Mouse (Mus musculus): Measurements from ENCODE around the gene Krtap1-3.
"Not testable (repeated sequence)": the region's sequence is repeated elsewhere in the genome, so short reads cannot be mapped to it uniquely, and the experiment has no call there.

The Krtap1-3 gene

DNA sequence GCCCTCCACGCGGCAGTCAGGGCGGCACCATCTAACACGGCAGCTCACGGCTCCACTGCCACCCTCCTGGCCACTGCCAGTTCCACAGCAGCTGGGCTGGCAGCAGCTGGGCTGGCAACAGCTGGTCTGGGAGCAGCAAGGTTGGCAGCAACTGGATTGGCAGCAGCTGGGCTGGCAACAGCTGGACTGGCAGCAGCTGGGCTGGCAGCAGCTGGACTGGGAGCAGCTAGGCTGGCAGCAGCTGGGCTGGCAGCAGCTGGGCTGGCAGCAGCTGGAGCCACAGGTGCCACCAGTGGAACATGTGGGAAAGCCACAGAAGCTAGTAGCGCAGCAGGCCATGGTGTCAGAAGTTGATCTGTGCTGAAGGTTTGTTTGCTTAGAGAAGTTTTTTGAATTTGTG is at the start of gene Krtap1-3:
Krtap1-3 (minus strand) TSS at position 359 of the 400 bp plus-strand sequence.
- no peak for DNase-seq

DNA sequence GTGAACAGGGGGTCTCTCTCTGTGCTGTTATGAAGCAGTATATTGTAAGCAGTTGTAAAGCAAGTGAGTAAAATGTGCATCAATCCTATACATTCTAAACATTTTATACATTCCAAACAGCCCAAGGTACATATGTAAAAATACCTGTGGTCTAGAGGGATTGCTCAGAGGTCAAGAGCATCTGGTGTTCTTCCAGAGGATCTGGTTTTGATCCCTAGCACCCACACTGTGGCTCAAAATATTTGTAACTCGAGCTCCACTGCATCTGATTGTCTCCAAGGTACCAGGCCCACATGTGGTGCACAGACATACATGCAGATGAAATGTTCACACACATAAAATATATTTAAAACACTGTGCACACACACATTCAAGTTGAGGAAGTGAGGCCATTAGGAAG is 49.8 kb upstream of the Krtap1-3 start:
- DNase-seq = no peak

DNA sequence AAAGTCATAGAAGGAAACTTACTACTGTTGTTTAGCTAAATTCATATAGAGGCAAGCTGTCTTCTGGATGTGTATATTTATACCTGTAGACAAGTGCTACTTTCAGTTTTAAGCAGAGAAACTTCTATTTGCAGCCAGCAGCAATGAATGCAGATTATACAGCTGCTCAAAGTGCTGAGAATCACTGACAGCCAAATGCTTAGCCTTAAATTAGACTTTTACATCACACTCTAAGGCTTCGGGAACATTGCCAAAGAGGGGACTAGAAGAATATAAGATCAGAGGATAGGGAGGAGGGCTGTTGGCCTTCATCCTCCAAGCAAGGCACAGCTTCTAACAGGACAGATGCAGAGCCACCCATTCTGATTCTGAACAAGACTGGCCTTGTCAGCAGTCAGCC is 45.9 kb upstream of the Krtap1-3 start:
- no peak for DNase-seq

DNA sequence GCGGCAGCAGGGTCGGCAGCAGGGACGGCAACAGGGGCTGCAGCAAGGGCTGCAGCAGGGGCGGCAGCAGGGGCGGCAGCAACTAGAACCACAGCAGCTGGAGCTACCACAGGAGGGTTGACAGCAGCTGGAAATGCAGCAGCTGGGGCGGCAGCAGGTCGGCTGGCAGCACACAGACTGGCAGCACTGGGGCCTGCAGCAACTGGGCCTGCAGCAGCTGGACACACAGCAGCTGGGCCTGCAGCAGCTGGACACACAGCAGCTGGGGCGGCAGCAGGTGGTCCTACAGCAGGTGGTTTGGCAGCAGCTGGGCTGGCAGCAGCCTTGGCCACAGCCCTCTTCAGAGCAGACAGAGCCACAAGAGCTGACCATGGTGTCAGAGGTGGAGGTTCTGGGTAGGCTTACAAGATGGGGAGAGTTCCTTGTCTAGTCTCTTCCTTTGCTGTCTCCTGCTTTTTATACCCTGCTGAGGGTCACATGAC is 43.6 kb upstream of the Krtap1-3 start, which contains the start of gene Krtap4-2:
Krtap4-2 (minus strand) TSS at position 432 of the 482 bp plus-strand sequence.
- DNase-seq = no peak

DNA sequence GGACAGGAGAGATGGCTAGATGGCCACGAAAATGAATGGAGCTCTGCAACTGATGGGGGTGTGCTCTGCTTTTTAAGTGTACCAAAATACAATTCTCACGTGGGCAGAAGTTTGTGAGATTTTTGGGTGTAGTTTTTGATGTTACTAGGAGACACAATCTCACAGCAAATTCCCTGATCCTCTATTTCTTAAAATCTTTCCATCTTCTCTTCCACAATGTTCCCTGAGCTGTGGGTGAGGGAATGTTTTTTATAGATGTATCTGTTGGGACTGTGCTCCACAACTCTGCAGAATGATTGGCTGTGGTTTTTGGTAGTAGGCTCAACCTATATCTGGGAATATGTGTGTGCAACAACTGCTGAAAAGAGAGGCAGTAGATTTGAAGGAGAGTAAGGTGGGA is 42.2 kb upstream of the Krtap1-3 start:
- no peak for DNase-seq

DNA sequence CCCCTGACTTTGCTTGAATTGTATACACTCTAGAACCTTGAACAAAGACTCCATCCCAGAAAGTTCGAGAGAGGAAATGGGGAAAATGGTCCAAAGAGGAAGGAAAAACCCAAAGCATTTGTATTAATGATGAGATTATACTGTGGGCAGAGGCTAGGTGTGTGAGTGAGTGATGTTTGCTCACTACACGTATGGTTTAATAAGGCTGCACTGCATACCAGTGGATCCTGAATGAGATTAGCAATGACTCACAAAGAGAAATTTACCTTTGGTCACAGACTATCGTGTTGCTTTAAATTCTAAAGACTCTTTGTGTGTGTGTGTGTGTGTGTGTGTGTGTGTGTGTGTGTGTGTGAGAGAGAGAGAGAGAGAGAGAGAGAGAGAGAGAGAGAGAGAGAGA is 39.8 kb upstream of the Krtap1-3 start:
- no peak for DNase-seq

DNA sequence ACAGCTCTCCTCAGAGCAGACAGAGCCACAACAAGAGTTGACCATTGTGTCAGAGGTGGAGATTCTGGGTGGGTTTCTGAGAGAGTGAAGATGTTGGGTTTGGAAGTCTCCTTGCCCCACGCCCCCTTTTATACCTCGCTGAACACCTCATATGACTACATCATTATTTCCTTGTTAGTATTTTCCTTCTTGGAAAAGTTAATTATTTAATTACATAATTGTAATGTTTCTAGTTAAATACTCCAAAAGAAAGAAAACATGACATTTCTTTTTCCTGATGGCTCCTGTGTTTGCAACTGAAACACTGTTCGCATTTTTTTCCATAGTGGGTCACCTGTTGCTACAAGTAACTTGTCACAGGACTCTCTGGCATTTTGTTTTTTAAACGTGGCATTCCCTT is 37.0 kb upstream of the Krtap1-3 start, which contains the start of gene Krtap4-1:
Krtap4-1 (minus strand) TSS at position 101 of the 400 bp plus-strand sequence.
- DNase-seq = no peak

DNA sequence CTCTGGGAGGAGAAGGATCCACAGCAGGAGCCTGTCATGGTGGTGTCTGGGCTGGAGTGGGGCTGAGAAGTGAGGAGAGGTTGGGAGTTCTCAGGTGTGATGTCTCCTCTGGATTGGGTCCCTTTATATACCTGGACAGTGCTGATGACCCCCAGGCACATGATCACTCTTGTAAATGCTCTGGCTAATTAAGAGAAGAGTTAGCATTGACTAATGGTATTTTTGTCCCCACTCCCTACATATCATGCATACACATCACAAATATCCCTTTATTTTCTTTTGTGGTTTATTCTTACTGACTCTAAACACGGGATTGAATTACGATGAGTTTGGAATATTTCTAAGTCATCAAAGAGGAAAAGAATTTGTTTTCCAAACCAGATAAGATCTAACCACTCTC is 29.2 kb upstream of the Krtap1-3 start, which contains the start of gene Gm11562:
Gm11562 (minus strand) TSS at position 101 of the 400 bp plus-strand sequence.
- DNase-seq = no peak

DNA sequence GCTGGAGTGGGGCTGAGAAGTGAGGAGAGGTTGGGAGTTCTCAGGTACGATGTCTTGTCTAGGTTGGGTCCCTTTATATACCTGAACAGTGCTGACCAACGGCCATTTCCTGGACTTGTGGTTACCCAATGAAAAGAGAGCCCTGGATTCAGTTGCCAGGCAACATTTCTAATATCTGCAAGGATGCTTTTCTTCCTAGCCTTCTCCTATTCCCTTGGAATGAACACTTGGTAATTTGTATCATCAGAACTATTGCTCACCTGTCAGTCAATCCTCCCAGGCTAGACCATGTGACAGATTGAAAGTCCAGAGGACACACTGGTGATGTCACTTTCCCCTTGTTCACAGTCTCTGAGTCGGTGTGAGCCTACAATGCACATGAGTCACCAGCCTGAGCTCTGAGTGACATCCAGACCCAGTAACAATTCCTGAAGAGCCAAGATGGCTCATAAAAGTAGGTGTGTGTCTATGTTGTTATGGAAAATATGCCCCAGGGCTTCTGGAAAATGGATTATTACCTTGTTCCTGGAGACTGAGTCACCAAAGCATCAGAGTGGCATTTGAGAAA is 23.7 kb upstream of the Krtap1-3 start, which contains the start of gene Krtap2-4:
Krtap2-4 (minus strand) TSS at position 51 of the 568 bp plus-strand sequence.
- DNase-seq = no peak

DNA sequence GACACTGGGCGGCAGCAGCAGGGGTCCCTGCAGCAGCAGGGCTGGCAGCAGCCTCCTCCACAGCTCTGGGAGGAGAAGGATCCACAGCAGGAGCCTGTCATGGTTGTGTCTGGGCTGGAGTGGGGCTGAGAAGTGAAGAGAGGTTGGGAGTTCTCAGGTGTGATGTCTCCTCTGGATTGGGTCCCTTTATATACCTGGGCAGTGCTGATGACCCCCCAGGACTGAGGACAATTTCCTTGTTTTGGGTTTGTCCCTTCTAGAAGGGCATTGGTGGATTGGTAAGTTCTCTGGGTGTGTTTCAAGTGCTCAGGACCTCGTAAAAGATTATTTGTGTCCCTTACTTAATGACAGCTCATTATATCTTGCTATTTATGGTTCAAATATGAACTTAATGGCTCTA is 18.9 kb upstream of the Krtap1-3 start, which contains the start of gene Gm11937:
Gm11937 (minus strand) TSS at position 101 of the 400 bp plus-strand sequence.
- DNase-seq = not testable (repeated sequence)

DNA sequence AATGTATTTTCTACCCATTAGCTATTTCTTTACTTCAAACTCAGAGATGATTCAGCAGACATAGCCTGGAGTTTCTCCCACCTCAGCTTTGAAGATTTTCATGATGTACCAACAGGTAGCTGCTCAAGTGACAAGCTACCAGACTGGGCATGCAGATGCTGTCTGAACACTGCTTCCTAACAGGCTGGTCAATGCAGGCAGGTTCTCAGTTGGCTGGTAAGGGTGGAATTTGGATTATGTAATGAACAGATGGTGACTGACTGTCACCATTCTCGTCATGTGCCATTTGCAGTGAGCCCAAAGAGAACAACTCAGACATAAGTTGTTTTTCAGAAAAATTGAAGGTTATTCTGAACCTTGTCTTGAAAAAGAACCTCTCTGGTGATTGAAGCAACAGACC is 18.0 kb upstream of the Krtap1-3 start:
- DNase-seq = no peak

DNA sequence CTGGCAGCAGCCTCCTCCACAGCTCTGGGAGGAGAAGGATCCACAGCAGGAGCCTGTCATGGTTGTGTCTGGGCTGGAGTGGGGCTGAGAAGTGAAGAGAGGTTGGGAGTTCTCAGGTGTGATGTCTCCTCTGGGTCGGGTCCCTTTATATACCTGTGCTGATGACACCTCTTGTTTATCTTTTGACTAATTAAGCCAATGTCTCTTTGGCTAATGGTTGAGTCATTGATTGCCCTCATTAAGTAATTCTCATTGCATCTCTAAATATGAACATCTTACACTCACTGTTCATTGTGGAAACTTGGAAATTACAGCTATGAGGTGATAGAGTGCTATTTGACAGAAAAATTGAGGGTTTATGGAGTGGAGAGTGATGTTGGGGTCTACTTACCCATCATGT is 12.1 kb upstream of the Krtap1-3 start, which contains the start of gene Gm11938:
Gm11938 (minus strand) TSS at position 101 of the 400 bp plus-strand sequence.
- not testable (repeated sequence) for DNase-seq

DNA sequence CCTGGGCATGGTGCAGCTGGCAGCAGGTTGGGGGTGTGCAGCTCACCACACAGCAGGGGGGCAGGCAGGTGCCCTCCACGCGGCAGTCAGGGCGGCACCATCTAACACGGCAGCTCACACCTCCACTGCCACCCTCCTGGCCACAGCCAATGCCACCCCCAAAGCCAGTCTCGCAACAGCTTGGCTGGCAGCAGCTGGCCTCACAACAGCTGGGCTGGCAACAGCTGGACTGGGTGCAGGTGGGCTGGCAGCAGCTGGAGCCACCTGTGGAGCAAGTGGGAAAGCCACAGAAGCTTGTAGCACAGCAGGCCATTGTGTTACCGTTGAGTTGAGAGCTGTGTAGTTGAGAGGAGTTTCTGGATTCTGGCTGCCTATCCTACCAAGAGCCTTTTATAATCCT is 6.6 kb upstream of the Krtap1-3 start, which contains the start of gene Krtap9-3:
Krtap9-3 (minus strand) TSS at position 364 of the 400 bp plus-strand sequence.
- DNase-seq = not testable (repeated sequence)

DNA sequence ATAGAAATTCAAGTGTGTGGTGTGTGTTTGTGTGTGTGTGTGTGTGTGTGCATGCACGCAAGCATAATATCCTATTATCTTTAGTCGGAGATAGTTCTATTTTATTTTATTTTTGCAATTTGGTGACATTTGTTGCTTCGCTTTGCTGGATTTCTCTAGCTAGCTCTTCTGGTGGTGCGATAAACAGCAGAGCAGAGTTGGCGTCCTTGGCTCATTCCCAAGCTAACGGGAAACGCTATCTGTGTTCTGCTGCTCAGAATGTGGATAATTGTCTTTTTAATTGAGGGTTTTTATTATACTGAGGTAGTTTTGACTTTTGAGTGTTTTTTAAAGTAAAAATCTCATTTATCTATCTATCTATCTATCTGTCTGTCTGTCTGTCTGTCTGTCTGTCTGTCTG is 6.0 kb downstream of the Krtap1-3 start:
- peak; percentile 21 for DNase-seq

DNA sequence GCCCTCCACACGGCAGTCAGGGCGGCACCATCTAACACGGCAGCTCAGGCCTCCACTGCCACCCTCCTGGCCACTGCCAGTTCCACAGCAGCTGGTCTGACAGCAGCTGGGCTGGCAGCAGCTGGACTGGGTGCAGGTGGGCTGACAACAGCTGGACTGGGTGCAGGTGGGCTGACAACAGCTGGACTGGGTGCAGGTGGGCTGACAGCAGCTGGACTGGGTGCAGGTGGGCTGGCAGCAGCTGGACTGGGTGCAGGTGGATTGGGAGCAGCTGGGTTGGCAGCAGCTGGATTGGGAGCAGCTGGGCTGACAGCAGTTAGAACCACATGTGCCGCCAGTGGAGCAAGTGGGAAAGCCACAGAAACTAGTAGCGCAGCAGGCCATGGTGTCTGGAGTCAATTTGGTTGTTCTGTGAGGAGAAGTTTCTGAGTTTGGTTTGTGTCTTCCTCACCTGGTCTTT is 7.9 kb downstream of the Krtap1-3 start, which contains the start of gene Krtap1-4:
Krtap1-4 (minus strand) TSS at position 410 of the 460 bp plus-strand sequence.
- no peak for DNase-seq

DNA sequence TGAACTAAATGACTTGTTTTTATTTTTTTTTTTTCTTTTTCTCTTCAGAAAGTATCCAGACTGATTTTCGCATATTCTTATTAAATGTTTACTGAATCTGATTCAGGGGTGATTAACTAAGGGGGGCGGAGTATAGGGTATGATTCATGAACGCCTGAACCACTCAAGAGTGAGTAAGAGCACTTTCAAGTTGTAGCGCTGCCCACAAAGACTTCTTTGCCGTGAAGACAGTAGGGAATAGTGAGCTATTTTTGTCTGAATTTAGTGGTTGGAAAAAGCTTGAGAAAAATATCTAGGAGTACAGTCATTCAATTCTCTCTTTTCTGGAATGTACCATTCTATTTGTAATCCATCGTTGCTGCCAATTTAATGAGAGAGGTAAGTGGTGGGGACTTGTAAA is 9.6 kb downstream of the Krtap1-3 start:
- no peak for DNase-seq

DNA sequence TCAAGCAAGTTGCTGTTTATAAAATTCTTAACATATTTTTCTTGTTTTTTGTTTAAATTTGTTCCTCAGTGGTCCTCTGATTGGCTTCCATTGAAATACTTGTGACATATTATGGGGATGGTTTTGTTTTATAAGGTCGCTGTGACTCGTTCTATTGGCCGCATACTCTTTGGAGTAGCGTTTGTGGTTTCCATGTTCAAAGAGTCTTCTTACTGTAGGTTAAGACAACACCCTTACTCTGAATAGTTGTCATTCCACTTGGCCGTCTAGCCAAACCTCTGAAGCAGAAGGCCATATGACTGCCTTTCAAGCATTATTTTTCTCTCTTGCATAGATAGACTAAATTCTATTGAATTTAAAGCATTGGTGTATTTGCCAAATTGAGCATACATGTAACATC is 10.1 kb downstream of the Krtap1-3 start:
- DNase-seq = no peak

DNA sequence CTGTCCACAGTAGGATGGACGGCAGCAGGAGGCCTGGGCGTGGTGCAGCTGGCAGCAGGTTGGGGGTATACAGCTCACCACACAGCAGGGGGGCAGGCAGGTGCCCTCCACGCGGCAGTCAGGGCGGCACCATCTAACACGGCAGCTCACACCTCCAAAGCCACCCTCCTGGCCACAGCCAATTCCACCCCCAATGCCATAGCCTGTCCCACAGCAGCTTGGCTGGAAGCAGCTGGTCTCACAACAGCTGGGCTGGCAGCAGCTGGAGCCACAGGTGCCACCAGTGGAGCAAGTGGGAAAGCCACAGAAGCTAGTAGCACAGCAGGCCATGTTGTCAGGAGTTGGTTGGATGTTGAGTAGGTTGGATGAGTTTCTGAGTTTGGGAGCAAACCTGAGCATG is 10.5 kb downstream of the Krtap1-3 start, which contains the start of gene Krtap1-5:
Krtap1-5 (minus strand) TSS at position 381 of the 400 bp plus-strand sequence.
- DNase-seq = no peak

DNA sequence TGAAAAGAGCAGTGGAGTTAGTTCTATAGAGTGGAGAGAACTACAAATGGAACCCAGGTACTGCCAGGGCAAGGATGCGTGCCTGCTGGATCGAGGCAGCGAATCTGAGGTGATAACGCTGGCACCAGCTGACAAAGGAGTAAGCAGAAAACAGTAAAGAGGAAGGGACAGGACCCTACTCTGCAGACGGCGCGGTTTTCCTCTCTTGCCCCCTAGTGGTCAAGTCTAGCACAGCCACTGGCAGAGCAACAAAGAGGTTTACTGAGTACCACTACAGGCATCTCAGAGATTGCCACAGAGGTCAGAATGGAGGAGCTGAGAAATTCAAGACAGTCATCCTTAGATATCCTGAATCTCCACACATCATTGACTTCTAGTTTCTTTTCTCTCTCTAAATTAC is 17.0 kb downstream of the Krtap1-3 start:
- DNase-seq = peak; percentile 65

DNA sequence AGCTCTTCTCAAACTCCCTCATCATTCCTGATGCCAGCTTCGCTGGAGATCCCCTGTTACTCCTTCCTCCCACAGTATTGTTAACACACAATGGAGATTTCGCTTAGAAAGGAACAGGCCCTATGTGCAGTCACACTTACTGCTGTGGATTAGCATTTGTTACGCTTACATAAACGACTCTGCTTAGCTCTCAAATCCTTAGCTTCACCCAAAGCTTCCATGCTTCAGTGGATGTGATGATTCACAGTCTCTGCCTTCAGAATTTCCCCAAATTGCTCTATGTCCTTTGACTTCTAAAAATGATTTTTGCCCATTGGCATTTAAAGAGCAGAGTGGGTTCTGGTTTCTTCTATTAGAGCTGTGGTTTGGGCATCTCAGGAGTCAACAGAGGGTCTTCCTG is 18.0 kb downstream of the Krtap1-3 start:
- DNase-seq = no peak

DNA sequence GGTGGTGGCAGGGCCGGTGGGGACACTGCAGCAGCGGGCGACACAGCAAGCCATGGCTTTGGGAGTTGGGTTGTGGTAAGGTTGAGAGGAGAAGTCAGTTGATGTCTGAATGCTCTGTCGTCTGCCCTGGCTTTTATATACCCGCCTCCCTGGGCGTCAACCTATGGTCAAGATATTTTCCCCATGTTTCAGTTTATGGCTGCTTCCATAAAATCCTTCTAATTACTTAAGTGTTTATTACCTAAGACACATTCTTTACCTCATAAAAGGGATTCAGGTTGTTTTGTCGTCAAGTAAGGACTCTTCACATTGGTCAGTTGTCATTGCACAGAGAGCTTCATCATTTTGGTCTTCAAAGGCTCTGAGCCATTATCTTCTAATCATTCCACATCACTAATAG is 24.6 kb downstream of the Krtap1-3 start, which contains the start of gene Krtap3-1:
Krtap3-1 (minus strand) TSS at position 101 of the 400 bp plus-strand sequence.
- no peak for DNase-seq

DNA sequence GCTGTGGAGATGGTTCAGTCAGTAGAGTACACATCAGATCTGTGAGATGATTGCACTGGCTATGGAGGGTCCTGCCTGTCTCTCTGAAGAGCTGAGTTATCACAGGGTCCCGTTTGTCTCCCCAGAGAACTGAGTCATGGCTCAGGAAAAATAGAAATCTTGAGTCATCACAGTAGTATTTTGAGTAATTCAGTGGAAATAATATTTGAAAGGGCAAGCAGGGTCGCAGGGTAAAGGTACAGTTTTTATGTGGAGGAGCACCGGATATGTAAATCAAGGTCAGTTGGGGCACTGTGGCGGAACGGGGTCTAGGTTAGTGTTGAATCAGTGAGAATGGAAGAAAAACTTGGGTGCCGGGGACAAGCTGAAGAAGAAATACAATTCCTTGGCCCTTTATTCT is 28.6 kb downstream of the Krtap1-3 start:
- no peak for DNase-seq

DNA sequence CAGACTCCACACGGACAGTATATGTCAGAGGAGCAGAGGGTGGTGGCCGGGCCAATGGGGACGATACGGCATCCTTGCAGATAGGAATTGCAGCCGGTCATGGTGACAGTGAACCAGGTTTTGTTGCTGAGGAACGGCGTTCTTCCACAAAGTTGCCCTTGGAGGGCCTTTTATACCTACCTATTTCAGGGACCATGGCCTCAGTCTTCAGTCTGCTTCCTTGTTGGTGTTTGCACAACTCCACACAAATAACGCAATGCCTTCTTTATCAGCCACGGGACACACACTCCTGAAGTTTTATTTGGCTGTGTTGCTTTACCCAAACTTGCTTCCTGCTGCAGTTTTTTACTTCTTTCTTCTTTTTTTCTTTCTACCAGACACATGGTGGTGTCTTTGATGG is 31.8 kb downstream of the Krtap1-3 start, which contains the start of gene Gm11939:
Gm11939 (minus strand) TSS at position 101 of the 400 bp plus-strand sequence.
- no peak for DNase-seq

Measured in right cerebral cortex, postnatal 14 days (tissue).